Mouse (Mus musculus) splenic B cell, adult 2 months (primary cell): ENCODE results near the gene Opa3.

Experiments used
- DNase-seq: peaks from one replicate; pipeline ENCODE4 v3.0.0-alpha.2; 2011; ENCODE audit warnings: low read depth, low spot score
- H3K27me3 ChIP-seq: 2 replicates; pipeline ENCODE4 v1.6.1; 2012; ENCODE audit warnings: mild to moderate bottlenecking, low read length, moderate library complexity, mixed read lengths; ENCODE audit not compliant: control insufficient read depth, poor library complexity, insufficient read depth, severe bottlenecking
- H3K36me3 ChIP-seq: 2 replicates; pipeline ENCODE4 v1.6.1; 2012; ENCODE audit warnings: mild to moderate bottlenecking, low read length, moderate library complexity, mixed read lengths; ENCODE audit not compliant: control insufficient read depth, poor library complexity, insufficient read depth, severe bottlenecking

Opa3 gene

DNA sequence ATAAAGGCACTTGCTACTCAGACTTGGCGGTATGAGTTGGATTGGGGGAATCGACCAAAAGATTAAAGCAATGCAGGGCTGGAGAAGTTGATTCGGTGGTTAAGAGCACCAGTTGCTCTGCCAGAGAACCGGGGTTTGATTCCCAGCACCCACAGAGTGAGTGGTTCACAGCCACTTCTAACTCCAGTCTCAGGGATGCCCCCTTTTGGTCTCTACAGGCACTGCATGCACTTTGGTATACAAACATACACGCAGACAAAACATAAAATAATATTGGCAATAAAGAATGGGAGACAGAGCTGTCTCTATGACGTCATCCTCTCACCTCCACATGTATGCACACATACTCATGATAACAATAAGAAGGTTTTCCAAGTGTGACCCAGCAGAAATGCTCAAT, 68.9 kb downstream of the Opa3 start:
- H3K36me3 ChIP-seq, result no peaks in the 10 kb centered on the region
- H3K27me3 ChIP-seq, result no peaks in the 10 kb centered on the region; the same call in 1 of the 2 replicates
- peak; percentile 41 for DNase-seq

DNA sequence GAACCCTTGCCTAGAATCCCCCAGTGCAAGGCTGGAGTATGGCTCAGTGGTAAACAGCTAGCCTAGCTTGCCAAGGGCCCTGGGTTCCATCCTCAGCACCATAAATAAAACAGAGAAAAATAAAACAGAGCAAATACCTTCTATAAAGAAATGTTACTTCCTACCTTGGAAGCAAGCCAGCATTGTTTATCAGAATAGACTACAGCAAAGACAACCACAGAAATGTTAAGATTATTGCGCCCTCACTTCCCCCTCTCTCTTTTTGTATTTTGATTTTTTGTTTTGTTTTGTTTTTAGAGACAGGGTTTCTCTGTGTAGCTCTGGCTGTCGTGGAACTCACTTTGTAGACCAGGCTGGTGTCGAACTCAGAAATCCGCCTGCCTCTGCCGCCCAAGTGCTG, 69.7 kb downstream of the Opa3 start:
- DNase-seq, result no peak
- Histone ChIP-seq H3K27me3 (no peaks in the 10 kb centered on the region; the same call in 1 of the 2 replicates), H3K36me3 (no peaks in the 10 kb centered on the region)

DNA sequence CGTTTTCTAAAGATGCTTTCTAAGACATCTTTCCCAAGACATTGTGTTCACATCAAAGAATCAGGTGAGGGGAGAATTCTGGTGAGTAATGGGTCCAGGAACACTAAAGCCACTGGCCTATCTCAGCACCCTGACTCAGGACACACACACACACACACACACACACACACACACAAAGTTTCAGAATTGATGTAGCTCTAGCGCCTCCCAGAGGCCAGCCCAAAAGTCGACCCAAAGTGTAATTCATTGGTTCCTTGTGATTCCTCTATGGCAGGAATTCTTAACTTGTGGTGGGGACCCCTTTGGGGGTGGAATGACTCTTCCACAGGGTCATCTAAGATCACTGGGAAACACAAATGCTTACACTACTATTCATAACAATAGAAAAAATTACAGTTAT, 71.1 kb downstream of the Opa3 start:
- peak; percentile 76 for DNase-seq
- Histone ChIP-seq H3K27me3 (no peaks in the 10 kb centered on the region), H3K36me3 (no peaks in the 10 kb centered on the region)

DNA sequence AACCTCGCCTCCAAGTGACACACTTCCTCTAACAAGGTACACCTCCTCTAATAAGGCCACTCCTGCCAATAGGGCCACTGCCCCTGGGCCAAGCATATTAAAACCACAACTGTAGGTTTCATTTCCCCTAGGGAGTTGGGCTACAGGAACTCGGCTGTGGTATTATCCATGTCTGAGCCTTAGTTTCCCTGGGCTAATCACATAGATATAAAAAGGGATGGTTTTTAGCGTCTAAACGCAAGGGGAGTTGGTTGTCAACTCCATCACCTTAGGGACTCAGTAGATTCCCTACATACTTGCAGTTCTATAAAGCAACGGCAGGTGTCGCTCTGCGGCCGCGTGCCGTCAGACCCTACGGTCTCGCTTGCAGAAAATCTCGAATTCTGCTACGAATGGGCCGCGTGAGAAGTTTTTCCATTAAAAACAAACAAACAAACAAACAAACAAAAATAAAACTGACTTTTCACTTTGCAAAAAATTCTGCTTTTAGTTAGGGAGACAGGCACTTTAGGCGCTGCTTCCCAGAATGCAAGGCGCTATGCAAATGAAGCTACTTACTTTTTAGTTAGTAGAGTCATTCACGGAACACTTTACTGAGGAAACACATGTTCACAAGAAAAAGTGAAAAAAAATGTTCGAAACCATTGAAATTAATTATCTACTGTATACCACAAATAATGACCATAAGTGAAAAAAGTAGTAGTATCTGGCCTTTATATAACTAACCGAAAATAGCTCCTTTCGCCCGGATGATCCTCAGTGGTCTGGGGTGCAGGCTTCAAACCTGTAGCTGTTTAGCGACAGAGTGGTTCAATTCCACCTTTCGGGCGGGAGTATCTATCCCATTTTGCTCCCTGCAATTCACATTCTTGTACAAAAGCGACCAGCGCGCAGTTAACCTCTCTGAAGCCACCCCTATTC, 72.6 kb downstream of the Opa3 start:
- 0 out of 2 replicates have a peak, but pooled peaks cover 2% of the 10 kb centered on the region for H3K27me3 ChIP-seq
- DNase-seq, result peak; percentile 93
- H3K36me3 ChIP-seq, result no peaks in the 10 kb centered on the region; the same call in 1 of the 2 replicates

DNA sequence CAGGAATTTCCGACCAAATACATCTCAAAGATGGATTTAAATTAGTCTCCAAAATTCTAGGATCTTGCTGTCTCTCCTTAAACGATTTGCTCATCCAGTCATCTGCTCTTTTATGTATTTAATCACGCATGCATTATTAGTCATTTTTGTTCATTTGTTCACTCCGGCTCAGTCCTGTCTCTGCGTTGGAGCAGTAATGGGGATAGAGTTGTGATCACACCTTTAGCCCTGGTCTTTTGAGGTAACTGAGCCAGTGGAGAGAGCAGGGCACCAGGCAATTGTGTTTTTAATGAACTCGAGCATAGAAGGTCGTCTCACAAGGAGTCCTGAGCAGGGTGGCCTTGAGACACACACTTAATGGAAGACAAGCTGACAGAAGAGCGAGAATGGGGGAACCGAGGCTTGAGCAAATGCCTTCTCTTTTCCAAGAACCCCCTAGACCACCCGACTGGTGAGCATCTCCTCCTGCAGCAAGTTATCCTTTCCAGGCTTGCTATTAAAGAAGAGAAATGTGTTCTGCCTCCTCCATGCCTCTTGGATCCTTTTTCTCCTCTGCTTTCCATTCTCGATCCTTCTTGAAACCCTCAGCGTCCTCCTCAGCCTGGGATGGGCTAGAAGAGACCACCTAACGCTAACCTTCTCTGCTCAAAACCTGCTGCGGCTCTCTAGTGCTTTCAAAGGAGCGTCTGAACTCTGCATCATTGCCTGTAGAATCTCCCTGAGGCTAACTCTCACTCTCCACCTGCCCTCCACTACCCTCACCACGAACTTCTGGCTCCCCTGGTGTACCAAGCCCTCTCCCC, 73.5 kb downstream of the Opa3 start:
- peak; percentile 76 for DNase-seq

GRCm38 (mm10) chr7:19302264-19303045, 74.3 kb downstream of the Opa3 start:
- Histone ChIP-seq H3K36me3 (no peaks in the 10 kb centered on the region; the same call in 1 of the 2 replicates), H3K27me3 (0 out of 2 replicates have a peak, but pooled peaks cover 2% of the 10 kb centered on the region)
- DNase-seq, result no peak

More for the DNA sequence above, 73.5 kb downstream of the Opa3 start:
- H3K27me3 ChIP-seq, result 0 out of 2 replicates have a peak, but pooled peaks cover 2% of the 10 kb centered on the region
- H3K36me3 ChIP-seq, result no peaks in the 10 kb centered on the region; the same call in 1 of the 2 replicates

DNA sequence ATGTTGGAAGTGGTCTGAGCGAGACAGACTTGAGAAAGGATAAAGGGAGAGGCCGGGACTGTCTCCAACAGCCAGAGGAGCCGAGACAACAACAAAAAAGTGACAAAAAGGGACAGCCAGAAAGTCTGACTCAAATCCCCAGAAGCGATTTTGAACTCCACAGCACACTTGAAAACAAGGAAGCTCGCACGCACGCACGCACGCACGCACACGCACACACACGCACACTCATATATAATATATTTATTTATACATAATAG, 74.8 kb downstream of the Opa3 start:
- H3K27me3 ChIP-seq, result 0 out of 2 replicates have a peak, but pooled peaks cover 2% of the 10 kb centered on the region
- DNase-seq, result peak; percentile 66
- no peaks in the 10 kb centered on the region; the same call in 1 of the 2 replicates for H3K36me3 ChIP-seq

DNA sequence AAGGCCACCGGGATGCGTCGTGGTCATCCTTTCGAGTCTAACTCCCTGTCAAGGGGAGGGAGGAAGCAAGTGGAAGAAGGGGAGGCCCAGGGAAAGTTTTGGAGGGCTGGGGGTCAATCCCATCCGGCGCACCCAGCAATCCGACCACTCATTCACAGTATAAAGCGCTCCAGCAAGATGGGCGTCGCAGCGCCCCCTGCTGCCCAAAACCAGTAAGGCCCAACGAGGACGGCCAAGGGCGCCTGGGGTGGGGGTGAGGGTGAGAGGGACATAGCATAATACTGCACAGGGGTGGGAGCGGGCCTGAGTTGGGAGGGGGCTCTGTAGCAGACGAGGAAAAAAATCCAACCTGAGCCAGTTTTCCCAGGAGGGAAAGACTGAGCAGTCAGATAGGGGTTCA, 75.6 kb downstream of the Opa3 start:
- H3K36me3 ChIP-seq, result no peaks in the 10 kb centered on the region; the same call in 1 of the 2 replicates
- peak; percentile 89 for DNase-seq
- 0 out of 2 replicates have a peak, but pooled peaks cover 2% of the 10 kb centered on the region for H3K27me3 ChIP-seq

- H3K36me3 ChIP-seq, result no peaks in the 10 kb centered on the region; the same call in 1 of the 2 replicates
- DNase-seq, result peak; percentile 67
- H3K27me3 ChIP-seq, result 0 out of 2 replicates have a peak, but pooled peaks cover 2% of the 10 kb centered on the region
Measured at GRCm38 (mm10) chr7:19304501-19305412, 76.6 kb downstream of the Opa3 start.

GRCm38 (mm10) chr7:19305413-19305735, 77.2 kb downstream of the Opa3 start:
- DNase-seq, result peak; percentile 61
- Histone ChIP-seq H3K27me3 (0 out of 2 replicates have a peak, but pooled peaks cover 2% of the 10 kb centered on the region), H3K36me3 (no peaks in the 10 kb centered on the region; the same call in 1 of the 2 replicates)
